Mouse (Mus musculus) small intestine, adult 2 months (tissue): ENCODE data around the gene Nr4a1.

ENCODE experiments used
- CTCF ChIP-seq: fragments of 200-500 bp; IDR thresholded peaks from 2 replicates; pipeline ENCODE4 v1.5.1; 2012; ENCODE audit warnings: low read depth, mild to moderate bottlenecking, control low read depth, inconsistent platforms, low read length, moderate library complexity, mixed read lengths; ENCODE audit not compliant: insufficient replicate concordance, insufficient read length; ENCODE audit errors: extremely low read depth
- POLR2A ChIP-seq: fragments of 200-500 bp; IDR thresholded peaks from 2 replicates; pipeline ENCODE4 v1.6.1; 2012; ENCODE audit warnings: low read depth, mild to moderate bottlenecking, control low read depth, inconsistent platforms, low read length, moderate library complexity

- no peak for TF ChIP-seq POLR2A
- no peak for TF ChIP-seq CTCF
Measured at GRCm38 (mm10) chr15:101241236-101241635, 12.8 kb upstream of the Nr4a1 start.
